Mouse (Mus musculus) granulocyte monocyte progenitor cell, adult 5-6 weeks (primary cell): ENCODE measurements around the gene Slc37a1. TPM values are rescaled to one million over a fixed set of nuclear protein-coding genes. Genes with fewer than 3 reads are reported as not detected.

Experiments
- ATAC-seq: replicated peaks from 2 replicates; pipeline ENCODE4 v1.8.0; 2016; ENCODE audit warnings: mild to moderate bottlenecking, moderate TSS enrichment, inconsistent platforms; ENCODE audit not compliant: poor library complexity, severe bottlenecking
- total RNA-seq, 2 experiments: library from RNA; stranded (forward) in 1 of 2; stranded (reverse) in 1 of 2; fragments of 200-712, 200-1000 nt in 1 of 2; fragments of >200 nt in 1 of 2; fragmentation: Nextera tagmentation in 1 of 2; gene quantifications; 2 replicates each; pipeline ENCODE4 v1.2.3; 2014 to 2017

The Slc37a1 gene
- total RNA-seq, 2 experiments from 2014 or later, result 7.4 to 8.0 TPM

GRCm38 (mm10) chr17:31385671-31386665 is 99.4 kb downstream of the Slc37a1 start, which contains the start of gene Pde9a:
Pde9a (plus strand) TSS chr17:31386210.
- ATAC-seq, result peak; percentile 37; the same call in 1 of the 2 replicates

DNA sequence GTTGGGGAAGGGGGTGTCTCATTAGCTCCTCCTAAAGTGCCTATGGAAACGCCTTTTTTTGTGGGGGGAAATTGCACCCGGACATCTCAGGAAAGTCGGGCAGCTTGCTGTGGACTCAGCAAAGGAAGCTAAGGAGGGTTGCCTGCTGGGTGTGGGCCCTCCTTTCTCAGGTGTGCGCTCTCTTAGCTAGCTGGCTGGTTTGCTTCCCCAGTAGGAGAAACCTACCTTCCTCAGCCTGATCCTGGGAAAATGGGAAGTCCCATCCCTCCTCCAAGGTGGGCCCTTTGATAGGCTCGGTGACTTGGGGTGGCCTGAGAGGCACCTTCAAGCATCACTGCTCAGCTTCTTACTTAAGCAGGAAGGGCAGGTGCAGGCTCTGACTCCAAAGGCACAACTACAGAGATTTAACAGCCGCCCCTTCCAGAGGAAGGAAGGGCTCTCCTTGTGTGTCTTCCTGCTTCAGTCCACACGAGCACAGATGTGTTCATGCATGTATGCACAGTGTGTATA is 100.2 kb downstream of the Slc37a1 start:
- ATAC-seq, result no peak

- no peak for ATAC-seq
Measured at GRCm38 (mm10) chr17:31389432-31390050, 102.9 kb downstream of the Slc37a1 start.

- ATAC-seq, result no peak
Measured at GRCm38 (mm10) chr17:31391462-31391861, 104.9 kb downstream of the Slc37a1 start.

- no peak for ATAC-seq
Measured at GRCm38 (mm10) chr17:31392041-31392440, 105.4 kb downstream of the Slc37a1 start.

GRCm38 (mm10) chr17:31393811-31394210 is 107.2 kb downstream of the Slc37a1 start:
- no peak for ATAC-seq

GRCm38 (mm10) chr17:31400294-31400693 is 113.7 kb downstream of the Slc37a1 start:
- ATAC-seq, result no peak

Other genes starting within 250 kb of the Slc37a1 start
- gene Abcg1, start 229.1 kb upstream of the Slc37a1 start, total RNA-seq (2014; fragmentation: Nextera tagmentation), result 8.7 and 15.9 TPM in 2 replicates
- gene Abcg1, start 229.1 kb upstream of the Slc37a1 start, total RNA-seq (2017), result 7.6 and 9.0 TPM in 2 replicates
- not detected in 2 replicates for gene Tff3, start 157.1 kb upstream of the Slc37a1 start, total RNA-seq (2014; fragmentation: Nextera tagmentation)
- not detected in 2 replicates for gene Tff3, start 157.1 kb upstream of the Slc37a1 start, total RNA-seq (2017)
- gene Tff2, start 142.5 kb upstream of the Slc37a1 start, total RNA-seq (2014; fragmentation: Nextera tagmentation), result not detected in 2 replicates
- gene Tff2, start 142.5 kb upstream of the Slc37a1 start, total RNA-seq (2017), result not detected in 2 replicates
- not detected in 2 replicates for gene Tff1, start 121.5 kb upstream of the Slc37a1 start, total RNA-seq (2014; fragmentation: Nextera tagmentation)
- gene Tff1, start 121.5 kb upstream of the Slc37a1 start, total RNA-seq (2017), result not detected in 2 replicates
- gene Tmprss3, start 87.8 kb upstream of the Slc37a1 start, total RNA-seq (2014; fragmentation: Nextera tagmentation), result 13.1 and 18.0 TPM in 2 replicates
- gene Tmprss3, start 87.8 kb upstream of the Slc37a1 start, total RNA-seq (2017), result 2.6 and 3.7 TPM in 2 replicates
- 36.4 and 50.2 TPM in 2 replicates for gene Ubash3a, start 78.9 kb upstream of the Slc37a1 start, total RNA-seq (2014; fragmentation: Nextera tagmentation)
- gene Ubash3a, start 78.9 kb upstream of the Slc37a1 start, total RNA-seq (2017), result 35.5 and 39.5 TPM in 2 replicates
- gene Rsph1, start 9.4 kb upstream of the Slc37a1 start, total RNA-seq (2014; fragmentation: Nextera tagmentation), result 3.6 TPM in 1 of 2 replicates, not detected in the other
- gene Rsph1, start 9.4 kb upstream of the Slc37a1 start, total RNA-seq (2017), result 0.88 and 1.2 TPM in 2 replicates
- gene Pde9a, start 99.4 kb downstream of the Slc37a1 start, total RNA-seq (2014; fragmentation: Nextera tagmentation), result 1.4 TPM in 1 of 2 replicates, not detected in the other
- gene Pde9a, start 99.4 kb downstream of the Slc37a1 start, total RNA-seq (2017), result not detected in 2 replicates
- gene Wdr4, start 233.2 kb downstream of the Slc37a1 start, total RNA-seq (2014; fragmentation: Nextera tagmentation), result 14.6 and 31.9 TPM in 2 replicates
- 17.0 and 20.8 TPM in 2 replicates for gene Wdr4, start 233.2 kb downstream of the Slc37a1 start, total RNA-seq (2017)
- gene Ndufv3, start 233.3 kb downstream of the Slc37a1 start, total RNA-seq (2014; fragmentation: Nextera tagmentation), result 195 and 260 TPM in 2 replicates
- gene Ndufv3, start 233.3 kb downstream of the Slc37a1 start, total RNA-seq (2017), result 207 and 212 TPM in 2 replicates